Mouse (Mus musculus): ENCODE measurements around the gene Camk1d. TPM values are rescaled to one million over a fixed set of nuclear protein-coding genes. Genes with fewer than 3 reads are reported as not detected.

Gene Camk1d
- total and polyA plus RNA-seq, 3 experiments = 4.6 to 12.4 (median 4.8) TPM

GRCm38 (mm10) chr2:5396415-5396814 lies 317.9 kb downstream of the Camk1d start:
- peaks cover 2% of the 10 kb centered on the region for H3K9me3 ChIP-seq (replicated peaks; ENCODE audit: low read length)
- H3K79me2 ChIP-seq (replicated peaks; ENCODE audit: control insufficient read depth, extremely low read depth, insufficient read depth, poor library complexity, severe bottlenecking) = no peaks in the 10 kb centered on the region
- peaks cover 24 to 70% of the 10 kb centered on the region in 2 experiments for H3K4me1 ChIP-seq (ENCODE audit: control insufficient read depth in 1 of 2, insufficient read depth in 2 of 2)
- H3K4me3 ChIP-seq (replicated peaks in 1 of 3; ENCODE audit: low read depth in 2 of 3, low read length in 2 of 3, poor library complexity in 1 of 3) = no peak overlapping the region
- H3K27me3 ChIP-seq (replicated peaks) = no peaks in the 10 kb centered on the region
- H3K27ac ChIP-seq (ENCODE audit: insufficient read depth, low read depth) = peak overlapping the region; percentile 86
- H3K4me2 ChIP-seq (ENCODE audit: insufficient read depth, low read depth, poor library complexity, severe bottlenecking) = peak overlapping the region; percentile 83
- dilution Hi-C loops (cut with MboI; ENCODE audit: extremely low pct_ligation_motif_present, extremely low pct_unique_long_range_greater_than_20kb, low sequenced_read_pairs) (no loop called here), in situ Hi-C loops (cut with MboI; ENCODE audit: low pct_ligation_motif_present, low pct_unique_long_range_greater_than_20kb, low sequenced_read_pairs) (loop anchor here (25.0 kb wide), 1 partner anchor 484 kb away; the partner anchor contains the start of gene Phyh)
- H3K36me3 ChIP-seq (replicated peaks in 1 of 2; ENCODE audit: control insufficient read depth in 1 of 2, insufficient read depth in 1 of 2, low read length in 1 of 2) = peaks cover 0 to 3% of the 10 kb centered on the region in 2 experiments
- peak; percentile 81 for TF ChIP-seq SMC3 (IDR thresholded peaks at IDR 0.05; ENCODE audit: low read depth, low read length)
- no peak for TF ChIP-seq PAX5 (IDR thresholded peaks at IDR 0.05; ENCODE audit: low read length)
- TF ChIP-seq CTCF (conservative IDR thresholded peaks at IDR 0.05 in 1 of 2, IDR thresholded peaks at IDR 0.05 in 1 of 2; ENCODE audit: low read depth in 2 of 2, low read length in 2 of 2) = peak in 1 of 2 experiments; percentile 72; a peak in 2 of 4 replicates
- TF ChIP-seq KAT2A (IDR thresholded peaks at IDR 0.05; ENCODE audit: insufficient replicate concordance, low read length) = no peak
- no peak for TF ChIP-seq GABPA (IDR thresholded peaks at IDR 0.05; ENCODE audit: insufficient replicate concordance, low read depth, low read length)
- TF ChIP-seq ZMIZ1 (IDR thresholded peaks at IDR 0.05; ENCODE audit: low read depth, low read length) = no peak
- no peak for TF ChIP-seq IRF4 (IDR thresholded peaks at IDR 0.05; ENCODE audit: low read depth, low read length)
- TF ChIP-seq NRF1 (IDR thresholded peaks at IDR 0.05; ENCODE audit: low read depth, low read length) = no peak
- no peak for TF ChIP-seq USF2 (conservative IDR thresholded peaks at IDR 0.05; ENCODE audit: low read depth, low read length)
- TF ChIP-seq ZC3H11A (IDR thresholded peaks at IDR 0.05; ENCODE audit: low read depth, low read length) = peak; percentile 58
- peak; percentile 14; the same call in 1 of the 2 replicates for TF ChIP-seq BHLHE40 (IDR thresholded peaks at IDR 0.05; ENCODE audit: low read depth, low read length)
- TF ChIP-seq UBTF (IDR thresholded peaks at IDR 0.05; ENCODE audit: low read depth, low read length) = no peak
- peak; percentile 73 for TF ChIP-seq RAD21 (IDR thresholded peaks at IDR 0.05; ENCODE audit: low read depth, low read length)
- no peak for TF ChIP-seq HCFC1 (IDR thresholded peaks at IDR 0.05; ENCODE audit: low read depth, low read length)
- no peak for TF ChIP-seq MAZ (IDR thresholded peaks at IDR 0.05; ENCODE audit: low read depth, low read length)
- no peak for TF ChIP-seq JUN (IDR thresholded peaks at IDR 0.05; ENCODE audit: insufficient read depth, low read depth, low read length)
- TF ChIP-seq NELFE (IDR thresholded peaks at IDR 0.05; ENCODE audit: low read depth, low read length) = no peak
- TF ChIP-seq CHD2 (IDR thresholded peaks at IDR 0.05; ENCODE audit: low read length) = no peak
- TF ChIP-seq MXI1 (IDR thresholded peaks at IDR 0.05; ENCODE audit: low read depth, low read length) = no peak
- no peak for TF ChIP-seq SIN3A (IDR thresholded peaks at IDR 0.05; ENCODE audit: low read length)
- peak overlapping the region; percentile 28; the same call in 1 of the 2 replicates for H3K9ac ChIP-seq (ENCODE audit: insufficient read depth, low read depth)
- DNase-seq (ENCODE audit: extremely low read depth) = peak; percentile 45

GRCm38 (mm10) chr2:5395873-5396272 lies 318.4 kb downstream of the Camk1d start:
- Histone ChIP-seq H3K27me3 (replicated peaks) (no peaks in the 10 kb centered on the region), H3K9ac (ENCODE audit: insufficient read depth, low read depth) (peak overlapping the region; percentile 26; the same call in 1 of the 2 replicates), H3K27ac (ENCODE audit: insufficient read depth, low read depth) (peak overlapping the region; percentile 86), H3K4me3 (replicated peaks in 1 of 3; ENCODE audit: low read depth in 2 of 3, low read length in 2 of 3, poor library complexity in 1 of 3) (no peak overlapping the region), H3K36me3 (replicated peaks in 1 of 2; ENCODE audit: control insufficient read depth in 1 of 2, insufficient read depth in 1 of 2, low read length in 1 of 2) (peaks cover 0 to 3% of the 10 kb centered on the region in 2 experiments), H3K9me3 (replicated peaks; ENCODE audit: low read length) (peaks cover 2% of the 10 kb centered on the region), H3K79me2 (replicated peaks; ENCODE audit: control insufficient read depth, extremely low read depth, insufficient read depth, poor library complexity, severe bottlenecking) (no peaks in the 10 kb centered on the region), H3K4me2 (ENCODE audit: insufficient read depth, low read depth, poor library complexity, severe bottlenecking) (peak overlapping the region; percentile 83), H3K4me1 (ENCODE audit: control insufficient read depth in 1 of 2, insufficient read depth in 2 of 2) (peaks cover 26 to 76% of the 10 kb centered on the region in 2 experiments)
- in situ Hi-C loops (cut with MboI; ENCODE audit: low pct_ligation_motif_present, low pct_unique_long_range_greater_than_20kb, low sequenced_read_pairs) = loop anchor here (25.0 kb wide), 1 partner anchor 484 kb away; the partner anchor contains the start of gene Phyh
- dilution Hi-C loops (cut with MboI; ENCODE audit: extremely low pct_ligation_motif_present, extremely low pct_unique_long_range_greater_than_20kb, low sequenced_read_pairs) = no loop called here
- TF ChIP-seq SMC3 (IDR thresholded peaks at IDR 0.05; ENCODE audit: low read depth, low read length) = no peak; the same call in 1 of the 2 replicates
- TF ChIP-seq IRF4 (IDR thresholded peaks at IDR 0.05; ENCODE audit: low read depth, low read length) = peak; percentile 90
- TF ChIP-seq BHLHE40 (IDR thresholded peaks at IDR 0.05; ENCODE audit: low read depth, low read length) = peak; percentile 82
- TF ChIP-seq TCF12 (IDR thresholded peaks at IDR 0.05; ENCODE audit: low read depth, low read length) = peak; percentile 54; the same call in 1 of the 2 replicates
- TF ChIP-seq ETS1 (conservative IDR thresholded peaks at IDR 0.05; ENCODE audit: low read depth, low read length) = peak; percentile 82
- TF ChIP-seq MEF2A (IDR thresholded peaks at IDR 0.05; ENCODE audit: borderline replicate concordance, low read depth, low read length) = peak; percentile 91
- TF ChIP-seq USF2 (conservative IDR thresholded peaks at IDR 0.05; ENCODE audit: low read depth, low read length) = no peak
- TF ChIP-seq POLR2A (IDR thresholded peaks at IDR 0.05; ENCODE audit: low read depth, low read length) = no peak
- peak; percentile 72; the same call in 1 of the 2 replicates for TF ChIP-seq JUN (IDR thresholded peaks at IDR 0.05; ENCODE audit: insufficient read depth, low read depth, low read length)
- TF ChIP-seq ELF1 (IDR thresholded peaks at IDR 0.05; ENCODE audit: low read depth, low read length) = no peak
- TF ChIP-seq UBTF (IDR thresholded peaks at IDR 0.05; ENCODE audit: low read depth, low read length) = no peak
- TF ChIP-seq MAFK (IDR thresholded peaks at IDR 0.05; ENCODE audit: insufficient replicate concordance, low read length) = peak; percentile 90
- no peak for TF ChIP-seq USF1 (IDR thresholded peaks at IDR 0.05; ENCODE audit: low read depth, low read length)
- TF ChIP-seq KAT2A (IDR thresholded peaks at IDR 0.05; ENCODE audit: insufficient replicate concordance, low read length) = no peak
- TF ChIP-seq SIN3A (IDR thresholded peaks at IDR 0.05; ENCODE audit: low read length) = no peak
- TF ChIP-seq JUND (conservative IDR thresholded peaks at IDR 0.05; ENCODE audit: low read depth, low read length) = peak; percentile 64; the same call in 1 of the 2 replicates
- no peak for TF ChIP-seq RCOR1 (conservative IDR thresholded peaks at IDR 0.05; ENCODE audit: low read depth, low read length)
- no peak for TF ChIP-seq GABPA (IDR thresholded peaks at IDR 0.05; ENCODE audit: insufficient replicate concordance, low read depth, low read length)
- peak; percentile 62 for TF ChIP-seq CHD2 (IDR thresholded peaks at IDR 0.05; ENCODE audit: low read length)
- peak; percentile 89 for TF ChIP-seq EP300 (IDR thresholded peaks at IDR 0.05; ENCODE audit: low read length)
- peak; percentile 70 for DNase-seq (ENCODE audit: extremely low read depth)
